Mouse (Mus musculus): ENCODE measurements around the gene Clic4.

- TF ChIP-seq CTCF (IDR thresholded peaks at IDR 0.05) (no peak), EP300 (IDR thresholded peaks at IDR 0.05) (no peak)
Observed at GRCm38 (mm10) chr4:135241106-135241505, 31.5 kb downstream of the Clic4 start.
